Mouse (Mus musculus): Measurements from ENCODE around the gene Ift22.

GRCm38 (mm10) chr5:136935905-136936695, 28.1 kb downstream of the Ift22 start:
- TF ChIP-seq POLR2A (IDR thresholded peaks at IDR 0.05; ENCODE audit: borderline replicate concordance, extremely low read depth, insufficient read depth, insufficient read length, poor library complexity, severe bottlenecking), result no peak
- TF ChIP-seq CTCF (IDR thresholded peaks at IDR 0.05; ENCODE audit: borderline replicate concordance, extremely low read depth, insufficient read depth, insufficient read length), result peak; percentile 18; the same call in 1 of the 2 replicates

Measured in brain, embryonic 14.5 days (tissue).